25 mouse cellular contexts compared by ENCODE assay signal in the genomic region with DNA sequence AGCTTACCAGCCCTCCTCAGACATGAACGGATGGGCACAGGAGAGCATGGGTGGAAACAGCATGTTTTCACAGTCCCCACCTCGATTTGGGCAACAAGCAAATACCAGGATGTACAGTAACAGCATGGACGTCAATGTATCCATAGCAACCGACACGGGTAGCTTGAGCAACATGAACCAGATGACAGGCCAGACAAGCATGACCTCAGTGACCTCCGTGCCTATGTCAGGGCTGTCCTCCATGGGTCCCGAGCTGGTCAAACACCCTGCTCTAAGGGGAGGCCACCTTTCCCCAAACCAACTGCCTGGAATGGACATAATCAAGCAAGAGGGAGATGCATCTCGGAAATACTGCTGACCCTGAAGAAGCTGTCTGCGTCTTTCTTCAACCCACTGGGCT.
DNase-seq lines count a peak whose midpoint lies in the region; ATAC-seq and TF ChIP-seq lines count a peak whose summit lies in the region.
"Had no signal": no experiment of that assay in that cellular context is flagged by ENCODE, and none has a peak within 500 bp of the region (broad histone marks: within the 10 kb centered on the region; RNA-seq: fewer than 3 reads in every experiment).

No protein-coding gene starts in this region.

- H3K36me3 ChIP-seq in midbrain, embryonic 11.5 days (ENCODE audit: control insufficient read depth, insufficient read depth, low read length) = no peaks in the 10 kb centered on the region
- H3K36me3 ChIP-seq in midbrain, postnatal 0 days (ENCODE audit: insufficient read depth, low read length) = no peaks in the 10 kb centered on the region
- H3K36me3 ChIP-seq in liver, embryonic 13.5 days = no peaks in the 10 kb centered on the region
- no peaks in the 10 kb centered on the region for H3K36me3 ChIP-seq in liver, postnatal 0 days (replicated peaks; ENCODE audit: insufficient read depth, low read length)
- no peaks in the 10 kb centered on the region for H3K36me3 ChIP-seq in stomach, postnatal 0 days (ENCODE audit: control insufficient read depth, insufficient read depth, low read length)
- H3K36me3 ChIP-seq: embryonic facial prominence, embryonic 10.5 days; embryonic facial prominence, embryonic 13.5 days; forebrain, embryonic 12.5 days; forebrain, embryonic 15.5 days; hindbrain, embryonic 10.5 days; hindbrain, embryonic 13.5 days had no signal

- no peak overlapping the region for H3K27ac ChIP-seq in midbrain, embryonic 11.5 days (ENCODE audit: low read depth, low read length)
- no peak overlapping the region for H3K27ac ChIP-seq in midbrain, postnatal 0 days (ENCODE audit: low read depth, low read length)
- no peak overlapping the region for H3K27ac ChIP-seq in liver, embryonic 13.5 days
- no peak overlapping the region for H3K27ac ChIP-seq in liver, postnatal 0 days (ENCODE audit: low read depth)
- H3K27ac ChIP-seq in stomach, postnatal 0 days (replicated peaks) = no peak overlapping the region
- H3K27ac ChIP-seq: embryonic facial prominence, embryonic 10.5 days; embryonic facial prominence, embryonic 13.5 days; forebrain, embryonic 12.5 days; forebrain, embryonic 15.5 days; hindbrain, embryonic 10.5 days; hindbrain, embryonic 13.5 days; hindbrain, postnatal 0 days had no signal

- no peaks in the 10 kb centered on the region for H3K9me3 ChIP-seq in midbrain, embryonic 11.5 days (ENCODE audit: control insufficient read depth, low read length)
- no peaks in the 10 kb centered on the region for H3K9me3 ChIP-seq in midbrain, postnatal 0 days (ENCODE audit: low read length)
- H3K9me3 ChIP-seq in liver, embryonic 13.5 days (replicated peaks) = no peaks in the 10 kb centered on the region
- H3K9me3 ChIP-seq in liver, postnatal 0 days (ENCODE audit: low read length) = no peaks in the 10 kb centered on the region
- H3K9me3 ChIP-seq in stomach, postnatal 0 days (ENCODE audit: control insufficient read depth, low read length) = no peaks in the 10 kb centered on the region
- H3K9me3 ChIP-seq: embryonic facial prominence, embryonic 10.5 days; embryonic facial prominence, embryonic 13.5 days; forebrain, embryonic 12.5 days; forebrain, embryonic 15.5 days; hindbrain, embryonic 10.5 days; hindbrain, embryonic 13.5 days had no signal

- no peaks in the 10 kb centered on the region for H3K4me1 ChIP-seq in midbrain, embryonic 11.5 days (ENCODE audit: control insufficient read depth, insufficient read depth, low read length)
- H3K4me1 ChIP-seq in midbrain, postnatal 0 days (ENCODE audit: insufficient read depth, low read length) = no peaks in the 10 kb centered on the region
- H3K4me1 ChIP-seq in liver, embryonic 13.5 days (replicated peaks) = no peaks in the 10 kb centered on the region
- no peaks in the 10 kb centered on the region for H3K4me1 ChIP-seq in liver, postnatal 0 days (ENCODE audit: insufficient read depth)
- no peaks in the 10 kb centered on the region for H3K4me1 ChIP-seq in stomach, postnatal 0 days (replicated peaks; ENCODE audit: control insufficient read depth, insufficient read depth)
- H3K4me1 ChIP-seq: forebrain, embryonic 12.5 days; forebrain, embryonic 15.5 days; hindbrain, embryonic 13.5 days had no signal

- 87% methylated on average over 9 of the region's 9 CpGs for WGBS in midbrain, embryonic 11.5 days
- WGBS in midbrain, postnatal 0 days = 83% methylated on average over 9 of the region's 9 CpGs
- WGBS in liver, embryonic 13.5 days (ENCODE audit: insufficient replicate concordance) = 60% methylated on average over 9 of the region's 9 CpGs
- 54% methylated on average over 9 of the region's 9 CpGs for WGBS in liver, postnatal 0 days (ENCODE audit: insufficient replicate concordance)
- 80% methylated on average over 9 of the region's 9 CpGs for WGBS in stomach, postnatal 0 days

- peak; percentile 73 for DNase-seq in midbrain, embryonic 11.5 days (ENCODE audit: low spot score, missing footprints)
- DNase-seq in midbrain, postnatal 0 days (ENCODE audit: low spot score) = no peak
- DNase-seq in liver, embryonic 13.5 days = no peak
- DNase-seq in liver, postnatal 0 days = peak; percentile 43
- no peak for DNase-seq in urinary bladder, postnatal 14 days (ENCODE audit: low spot score)
- no peak for DNase-seq in stomach, postnatal 0 days (ENCODE audit: low spot score)
- DNase-seq: adrenal gland, adult 8-10 months; adrenal gland, postnatal 25 days; cerebellum, adult 11-12 months; cerebellum, adult 8-10 months; cerebellum, postnatal 10 days; cerebellum, postnatal 36 days; embryo, embryonic 11 days; gastrocnemius, postnatal 25 days had no signal

- TF ChIP-seq CTCF in midbrain, postnatal 0 days (IDR thresholded peaks at IDR 0.05) = no peak
- TF ChIP-seq CTCF in liver, postnatal 0 days (IDR thresholded peaks at IDR 0.05; ENCODE audit: low read depth) = no peak
- TF ChIP-seq CTCF in stomach, postnatal 0 days (IDR thresholded peaks at IDR 0.05; ENCODE audit: low read depth) = no peak

- no peak overlapping the region for H3K9ac ChIP-seq in midbrain, embryonic 11.5 days (ENCODE audit: low read length)
- H3K9ac ChIP-seq in midbrain, postnatal 0 days (replicated peaks; ENCODE audit: low read length, poor library complexity, severe bottlenecking) = no peak overlapping the region
- H3K9ac ChIP-seq in liver, embryonic 13.5 days = no peak overlapping the region
- no peak overlapping the region for H3K9ac ChIP-seq in liver, postnatal 0 days (replicated peaks)
- H3K9ac ChIP-seq in stomach, postnatal 0 days (ENCODE audit: low read length) = no peak overlapping the region
- H3K9ac ChIP-seq: embryonic facial prominence, embryonic 13.5 days; forebrain, embryonic 12.5 days; forebrain, embryonic 15.5 days; hindbrain, embryonic 13.5 days had no signal

- no peak overlapping the region for H3K4me3 ChIP-seq in midbrain, embryonic 11.5 days (ENCODE audit: low read depth, low read length)
- no peak overlapping the region for H3K4me3 ChIP-seq in midbrain, postnatal 0 days (ENCODE audit: low read depth, low read length)
- H3K4me3 ChIP-seq in liver, embryonic 13.5 days (replicated peaks) = no peak overlapping the region
- H3K4me3 ChIP-seq in liver, postnatal 0 days (ENCODE audit: low read depth, low read length) = no peak overlapping the region
- H3K4me3 ChIP-seq in stomach, postnatal 0 days (ENCODE audit: low read depth, low read length) = no peak overlapping the region
- H3K4me3 ChIP-seq: embryonic facial prominence, embryonic 10.5 days; embryonic facial prominence, embryonic 13.5 days; erythroblast, embryonic 14.5 days; forebrain, embryonic 12.5 days; forebrain, embryonic 15.5 days; hindbrain, embryonic 10.5 days; hindbrain, embryonic 13.5 days had no signal

- no peak for TF ChIP-seq EP300 in liver, postnatal 0 days (IDR thresholded peaks at IDR 0.05; ENCODE audit: low read depth)
- no peak for TF ChIP-seq EP300 in stomach, postnatal 0 days (optimal IDR thresholded peaks at IDR 0.05)

- H3K4me2 ChIP-seq in midbrain, embryonic 11.5 days = no peak overlapping the region
- no peak overlapping the region for H3K4me2 ChIP-seq in midbrain, postnatal 0 days (ENCODE audit: low read depth, low read length, poor library complexity, severe bottlenecking)
- H3K4me2 ChIP-seq in liver, embryonic 13.5 days = no peak overlapping the region
- H3K4me2 ChIP-seq in liver, postnatal 0 days (ENCODE audit: low read depth, low read length) = no peak overlapping the region
- no peak overlapping the region for H3K4me2 ChIP-seq in stomach, postnatal 0 days (replicated peaks; ENCODE audit: low read depth)
- H3K4me2 ChIP-seq: embryonic facial prominence, embryonic 13.5 days; forebrain, embryonic 12.5 days; forebrain, embryonic 15.5 days; heart, embryonic 11.5 days; hindbrain, embryonic 13.5 days had no signal

- ATAC-seq in midbrain, embryonic 11.5 days (ENCODE audit: low FRiP score) = no peak
- ATAC-seq in midbrain, postnatal 0 days (ENCODE audit: low FRiP score) = no peak
- ATAC-seq in liver, embryonic 13.5 days (ENCODE audit: low read depth) = peak; percentile 50; the same call in 1 of the 2 replicates
- peak; percentile 93 for ATAC-seq in liver, postnatal 0 days
- no peak for ATAC-seq in stomach, postnatal 0 days (ENCODE audit: low FRiP score, low TSS enrichment)
- ATAC-seq: activated CD4-positive, CD25-positive, alpha-beta regulatory T cell, adult 4 months; CD4-positive, CD25-positive, alpha-beta regulatory T cell, adult 4 months; forebrain, embryonic 15.5 days; hindbrain, postnatal 0 days had no signal

- H3K27me3 ChIP-seq in midbrain, embryonic 11.5 days (ENCODE audit: control insufficient read depth, insufficient read depth, low read length) = no peaks in the 10 kb centered on the region
- no peaks in the 10 kb centered on the region for H3K27me3 ChIP-seq in midbrain, postnatal 0 days (ENCODE audit: insufficient read depth, low read length)
- H3K27me3 ChIP-seq in liver, embryonic 13.5 days = no peaks in the 10 kb centered on the region
- 0 out of 2 replicates have a peak, but pooled peaks cover 2% of the 10 kb centered on the region for H3K27me3 ChIP-seq in liver, postnatal 0 days (ENCODE audit: insufficient read depth, low read length)
- H3K27me3 ChIP-seq in stomach, postnatal 0 days (ENCODE audit: control insufficient read depth, insufficient read depth, low read length) = no peaks in the 10 kb centered on the region
- H3K27me3 ChIP-seq: embryonic facial prominence, embryonic 13.5 days; forebrain, embryonic 12.5 days; forebrain, embryonic 15.5 days had no signal

Comparison
In these comparisons a context has a peak if more than half of its experiments do, and no peak if none do; other contexts are left out.
1. DNase-seq: peak in midbrain, embryonic 11.5 days (single experiment) and liver, postnatal 0 days (single experiment); none in midbrain, postnatal 0 days (single experiment), liver, embryonic 13.5 days (single experiment), urinary bladder, postnatal 14 days (single experiment) and stomach, postnatal 0 days (single experiment).
2. ATAC-seq: peak in liver, embryonic 13.5 days (single experiment) and liver, postnatal 0 days (single experiment); none in midbrain, embryonic 11.5 days (single experiment), midbrain, postnatal 0 days (single experiment) and stomach, postnatal 0 days (single experiment).